Mouse (Mus musculus): ENCODE results near the gene Selenon. TPM values are rescaled to one million over a fixed set of nuclear protein-coding genes. Genes with fewer than 3 reads are reported as not detected.

Gene Selenon
- 48.0 TPM in 2 replicates for polyA plus RNA-seq (2014; fragmentation: Nextera tagmentation; extraction: Ambion mirVana)

- H3K27me3 ChIP-seq (ENCODE audit: control insufficient read depth, insufficient read depth, low read length): no peaks in the 10 kb centered on the region
- ATAC-seq (ENCODE audit: insufficient read depth, low FRiP score, low TSS enrichment) (peak; percentile 85), DNase-seq (ENCODE audit: low spot score) (peak; percentile 71)
- H3K4me1 ChIP-seq (ENCODE audit: control insufficient read depth, insufficient read depth, low read length): no peaks in the 10 kb centered on the region
- H3K36me3 ChIP-seq (ENCODE audit: control insufficient read depth, insufficient read depth, low read length): peaks cover 12% of the 10 kb centered on the region; the same call in 1 of the 2 replicates
- under 1% methylated on average over 33 of the region's 67 CpGs for WGBS
- H3K4me2 ChIP-seq (ENCODE audit: low read depth): peak within 1 kb of the TSS; percentile 70
- peaks cover 8% of the 10 kb centered on the region; the same call in 1 of the 2 replicates for H3K9me3 ChIP-seq (ENCODE audit: control insufficient read depth, low read length)
- peak within 1 kb of the TSS; percentile 74 for H3K4me3 ChIP-seq (ENCODE audit: low read depth, low read length)
- peak within 1 kb of the TSS; percentile 94 for H3K27ac ChIP-seq (ENCODE audit: low read depth, low read length)
- H3K9ac ChIP-seq (ENCODE audit: low read length): peak within 1 kb of the TSS; percentile 98
These were observed at the start of gene Selenon for GRCm38 (mm10) chr4:134551494-134552316. TSS of gene Selenon (minus strand) at chr4:134552166.

GRCm38 (mm10) chr4:134601404-134601803, 49.4 kb upstream of the Selenon start:
- Histone ChIP-seq H3K9me3 (ENCODE audit: control insufficient read depth, low read length) (no peaks in the 10 kb centered on the region), H3K27me3 (ENCODE audit: control insufficient read depth, insufficient read depth, low read length) (no peaks in the 10 kb centered on the region), H3K36me3 (ENCODE audit: control insufficient read depth, insufficient read depth, low read length) (no peaks in the 10 kb centered on the region), H3K4me3 (ENCODE audit: low read depth, low read length) (no peak overlapping the region), H3K9ac (ENCODE audit: low read length) (no peak overlapping the region), H3K4me2 (ENCODE audit: low read depth) (no peak overlapping the region), H3K27ac (ENCODE audit: low read depth, low read length) (no peak overlapping the region), H3K4me1 (ENCODE audit: control insufficient read depth, insufficient read depth, low read length) (peaks cover 5% of the 10 kb centered on the region; the same call in 1 of the 2 replicates)
- 60% methylated on average over 8 of the region's 8 CpGs for WGBS
- ATAC-seq (ENCODE audit: insufficient read depth, low FRiP score, low TSS enrichment): no peak
- no peak for DNase-seq (ENCODE audit: low spot score)

- Histone ChIP-seq H3K4me3 (ENCODE audit: low read depth, low read length) (no peak overlapping the region), H3K9me3 (ENCODE audit: control insufficient read depth, low read length) (no peaks in the 10 kb centered on the region), H3K27ac (ENCODE audit: low read depth, low read length) (no peak overlapping the region), H3K36me3 (ENCODE audit: control insufficient read depth, insufficient read depth, low read length) (no peaks in the 10 kb centered on the region), H3K4me1 (ENCODE audit: control insufficient read depth, insufficient read depth, low read length) (peaks cover 5% of the 10 kb centered on the region; the same call in 1 of the 2 replicates), H3K9ac (ENCODE audit: low read length) (no peak overlapping the region), H3K27me3 (ENCODE audit: control insufficient read depth, insufficient read depth, low read length) (no peaks in the 10 kb centered on the region), H3K4me2 (ENCODE audit: low read depth) (no peak overlapping the region)
- WGBS: 68% methylated on average over 7 of the region's 7 CpGs
- ATAC-seq (ENCODE audit: insufficient read depth, low FRiP score, low TSS enrichment) (no peak), DNase-seq (ENCODE audit: low spot score) (no peak)
These were observed 48.8 kb upstream of the Selenon start for GRCm38 (mm10) chr4:134600777-134601176.

DNA sequence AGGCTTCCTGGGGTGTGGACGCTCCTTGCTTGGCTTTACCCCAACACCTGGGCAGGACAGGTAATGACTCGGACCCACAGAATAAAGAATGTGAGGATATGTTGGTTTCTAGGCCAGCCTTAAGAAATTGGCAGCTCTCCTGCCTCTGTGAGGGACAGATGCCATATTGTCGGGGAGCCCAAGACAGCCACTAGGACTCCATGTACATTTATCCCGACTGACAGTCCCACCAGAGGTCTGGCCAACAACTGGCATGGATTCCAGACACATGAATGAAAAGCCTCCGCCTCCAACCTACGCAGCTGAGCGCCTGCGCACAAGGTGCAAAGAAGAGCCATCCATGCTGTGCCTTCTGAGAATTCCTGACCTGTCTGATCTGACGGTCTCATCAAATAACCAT, 48.1 kb upstream of the Selenon start:
- ATAC-seq (ENCODE audit: insufficient read depth, low FRiP score, low TSS enrichment): no peak
- WGBS: 90% methylated on average over 9 of the region's 9 CpGs

GRCm38 (mm10) chr4:134596816-134597692, 45.1 kb upstream of the Selenon start:
- H3K4me2 ChIP-seq (ENCODE audit: low read depth): no peak overlapping the region
- DNase-seq (ENCODE audit: low spot score): no peak
- WGBS: 88% methylated on average over 10 of the region's 10 CpGs

More for the DNA sequence above, 48.1 kb upstream of the Selenon start:
- Histone ChIP-seq H3K27me3 (ENCODE audit: control insufficient read depth, insufficient read depth, low read length) (no peaks in the 10 kb centered on the region), H3K9me3 (ENCODE audit: control insufficient read depth, low read length) (no peaks in the 10 kb centered on the region), H3K4me3 (ENCODE audit: low read depth, low read length) (no peak overlapping the region), H3K9ac (ENCODE audit: low read length) (no peak overlapping the region), H3K36me3 (ENCODE audit: control insufficient read depth, insufficient read depth, low read length) (no peaks in the 10 kb centered on the region), H3K27ac (ENCODE audit: low read depth, low read length) (no peak overlapping the region), H3K4me2 (ENCODE audit: low read depth) (no peak overlapping the region), H3K4me1 (ENCODE audit: control insufficient read depth, insufficient read depth, low read length) (peaks cover 5% of the 10 kb centered on the region; the same call in 1 of the 2 replicates)
- DNase-seq (ENCODE audit: low spot score): no peak

DNA sequence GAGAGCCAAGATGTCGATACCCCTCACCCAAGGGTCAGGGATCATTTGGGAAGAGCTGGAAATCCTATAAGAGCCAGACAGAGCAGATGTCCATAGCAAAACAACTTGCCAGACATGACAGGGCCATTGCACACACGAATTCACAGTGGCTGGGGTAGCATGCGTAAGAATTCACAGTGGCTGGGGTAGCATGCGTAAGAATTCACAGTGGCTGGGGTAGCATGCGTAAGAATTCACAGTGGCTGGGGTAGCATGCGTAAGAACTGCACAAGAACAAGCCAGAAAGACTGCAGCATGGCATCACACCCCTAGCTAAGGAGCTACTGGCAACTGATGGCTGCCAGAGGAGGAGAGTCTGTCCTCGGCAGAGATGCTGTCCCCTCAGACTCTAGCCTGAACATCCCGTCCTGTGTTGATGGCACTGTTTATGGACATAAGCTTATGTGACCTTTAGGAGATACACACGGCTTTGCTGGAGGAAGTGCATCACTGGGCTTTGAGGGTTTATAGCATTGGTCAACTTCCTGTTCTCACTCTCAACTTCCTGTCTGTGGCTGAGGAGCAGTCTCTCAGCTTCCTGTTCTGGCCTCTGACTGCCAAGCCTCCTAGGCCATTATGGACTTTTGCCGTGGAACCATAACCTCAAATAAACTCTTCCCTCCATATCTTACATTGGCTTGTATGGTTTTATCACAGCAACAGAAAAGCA, 42.9 kb upstream of the Selenon start:
- Histone ChIP-seq H3K4me2 (ENCODE audit: low read depth) (no peak overlapping the region), H3K27ac (ENCODE audit: low read depth, low read length) (no peak overlapping the region), H3K4me1 (ENCODE audit: control insufficient read depth, insufficient read depth, low read length) (no peaks in the 10 kb centered on the region), H3K4me3 (ENCODE audit: low read depth, low read length) (no peak overlapping the region), H3K9ac (ENCODE audit: low read length) (no peak overlapping the region), H3K27me3 (ENCODE audit: control insufficient read depth, insufficient read depth, low read length) (no peaks in the 10 kb centered on the region), H3K36me3 (ENCODE audit: control insufficient read depth, insufficient read depth, low read length) (no peaks in the 10 kb centered on the region), H3K9me3 (ENCODE audit: control insufficient read depth, low read length) (no peaks in the 10 kb centered on the region)
- WGBS: 91% methylated on average over 10 of the region's 10 CpGs
- no peak for DNase-seq (ENCODE audit: low spot score)
- no peak for ATAC-seq (ENCODE audit: insufficient read depth, low FRiP score, low TSS enrichment)

More at GRCm38 (mm10) chr4:134596816-134597692, 45.1 kb upstream of the Selenon start:
- no peaks in the 10 kb centered on the region; the same call in 1 of the 2 replicates for H3K4me1 ChIP-seq (ENCODE audit: control insufficient read depth, insufficient read depth, low read length)
- no peaks in the 10 kb centered on the region for H3K36me3 ChIP-seq (ENCODE audit: control insufficient read depth, insufficient read depth, low read length)
- no peak overlapping the region for H3K27ac ChIP-seq (ENCODE audit: low read depth, low read length)
- H3K27me3 ChIP-seq (ENCODE audit: control insufficient read depth, insufficient read depth, low read length): no peaks in the 10 kb centered on the region
- no peak overlapping the region for H3K9ac ChIP-seq (ENCODE audit: low read length)
- ATAC-seq (ENCODE audit: insufficient read depth, low FRiP score, low TSS enrichment): no peak
- no peak overlapping the region for H3K4me3 ChIP-seq (ENCODE audit: low read depth, low read length)
- H3K9me3 ChIP-seq (ENCODE audit: control insufficient read depth, low read length): no peaks in the 10 kb centered on the region

- WGBS: 42% methylated on average over 4 of the region's 4 CpGs
- H3K27me3 ChIP-seq (ENCODE audit: control insufficient read depth, insufficient read depth, low read length): no peaks in the 10 kb centered on the region
- H3K9ac ChIP-seq (ENCODE audit: low read length): no peak overlapping the region
- no peak overlapping the region for H3K27ac ChIP-seq (ENCODE audit: low read depth, low read length)
- H3K9me3 ChIP-seq (ENCODE audit: control insufficient read depth, low read length): no peaks in the 10 kb centered on the region
- ATAC-seq (ENCODE audit: insufficient read depth, low FRiP score, low TSS enrichment) (no peak), DNase-seq (ENCODE audit: low spot score) (no peak)
- no peak overlapping the region for H3K4me2 ChIP-seq (ENCODE audit: low read depth)
- H3K4me3 ChIP-seq (ENCODE audit: low read depth, low read length): no peak overlapping the region
- H3K36me3 ChIP-seq (ENCODE audit: control insufficient read depth, insufficient read depth, low read length): no peaks in the 10 kb centered on the region
- H3K4me1 ChIP-seq (ENCODE audit: control insufficient read depth, insufficient read depth, low read length): no peaks in the 10 kb centered on the region
These were observed 40.5 kb upstream of the Selenon start for GRCm38 (mm10) chr4:134592442-134592841.

GRCm38 (mm10) chr4:134591506-134592061, 39.6 kb upstream of the Selenon start:
- WGBS: 77% methylated on average over 11 of the region's 11 CpGs
- Histone ChIP-seq H3K36me3 (ENCODE audit: control insufficient read depth, insufficient read depth, low read length) (no peaks in the 10 kb centered on the region), H3K27me3 (ENCODE audit: control insufficient read depth, insufficient read depth, low read length) (no peaks in the 10 kb centered on the region), H3K9me3 (ENCODE audit: control insufficient read depth, low read length) (no peaks in the 10 kb centered on the region), H3K27ac (ENCODE audit: low read depth, low read length) (no peak overlapping the region), H3K4me3 (ENCODE audit: low read depth, low read length) (no peak overlapping the region), H3K9ac (ENCODE audit: low read length) (no peak overlapping the region), H3K4me2 (ENCODE audit: low read depth) (no peak overlapping the region), H3K4me1 (ENCODE audit: control insufficient read depth, insufficient read depth, low read length) (no peaks in the 10 kb centered on the region)
- ATAC-seq (ENCODE audit: insufficient read depth, low FRiP score, low TSS enrichment) (no peak), DNase-seq (ENCODE audit: low spot score) (no peak)
